Mouse (Mus musculus) left cerebral cortex, adult 9 months (tissue): ENCODE measurements around the gene Clasp2.
"Not testable (repeated sequence)": the region's sequence is repeated elsewhere in the genome, so short reads cannot be mapped to it uniquely, and the experiment has no call there.

ENCODE experiments used
- DNase-seq, 2 experiments: peaks; one replicate each; pipeline ENCODE4 v3.0.0; 2022; ENCODE audit warnings: low spot score in 2 of 2

Clasp2 gene

DNA sequence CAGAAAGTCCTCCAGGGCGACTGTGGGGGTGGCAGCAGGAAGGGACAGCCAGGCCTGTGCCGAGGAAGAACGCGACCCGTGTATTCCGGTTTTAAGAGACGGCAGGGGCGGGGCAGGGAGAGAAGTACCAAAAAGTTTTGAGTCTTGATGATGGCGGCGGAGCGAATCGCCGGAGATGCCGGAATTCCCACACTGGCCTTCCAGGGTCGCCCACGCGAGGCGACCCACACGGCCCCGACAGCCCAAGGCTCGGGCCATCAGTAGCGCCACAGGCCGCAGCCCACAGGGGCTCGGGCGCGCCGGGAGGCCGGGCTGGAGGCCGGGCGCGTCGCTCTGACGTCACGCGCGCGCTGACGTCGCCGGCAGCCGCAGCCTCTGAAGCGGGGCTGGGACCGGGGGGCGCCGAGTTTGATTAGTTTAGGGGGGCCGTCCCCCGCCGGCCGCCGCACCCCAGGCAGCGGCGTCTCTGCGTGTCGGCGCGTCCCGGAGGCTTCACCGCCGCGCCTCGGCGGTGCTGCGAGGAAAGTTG, at the start of gene Clasp2:
TSS of gene Clasp2 (plus strand) at position 366 of the 529 bp plus-strand sequence.
- peak in 1 of 2 experiments; percentile 68 for DNase-seq

DNA sequence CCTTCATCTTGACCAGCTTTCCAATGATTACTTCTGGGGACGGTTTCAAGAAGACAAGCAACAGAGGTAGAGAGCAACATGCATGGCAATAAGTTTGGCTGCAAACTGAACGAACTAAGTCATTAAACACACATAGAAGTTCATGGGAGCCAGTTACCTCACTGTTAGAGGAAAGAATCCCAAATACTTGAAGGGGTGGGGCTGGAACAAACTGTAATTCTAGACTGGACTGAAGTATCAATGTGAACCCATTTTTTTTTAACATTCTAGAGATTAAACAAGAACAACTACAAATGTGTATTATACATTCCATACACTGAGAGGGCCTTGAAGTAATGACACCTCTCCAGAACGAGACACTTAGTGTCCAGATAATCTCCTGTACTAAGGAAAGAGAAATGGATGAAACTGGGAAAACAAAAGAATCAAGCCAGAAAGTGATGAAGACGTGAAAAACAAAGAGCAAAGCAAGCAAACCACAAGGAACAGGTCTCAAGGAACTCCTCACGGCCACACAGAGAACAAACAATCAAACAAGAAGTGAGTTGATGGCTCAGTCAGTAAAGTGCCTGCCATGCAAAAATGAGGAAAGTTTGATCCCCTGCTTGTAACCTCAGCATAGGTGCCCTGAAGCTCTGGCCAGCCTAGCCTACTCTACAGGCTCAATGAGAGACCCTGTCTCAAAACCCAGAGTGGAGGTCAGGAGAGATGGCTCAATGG, 39.7 kb upstream of the Clasp2 start:
- no peak for DNase-seq

DNA sequence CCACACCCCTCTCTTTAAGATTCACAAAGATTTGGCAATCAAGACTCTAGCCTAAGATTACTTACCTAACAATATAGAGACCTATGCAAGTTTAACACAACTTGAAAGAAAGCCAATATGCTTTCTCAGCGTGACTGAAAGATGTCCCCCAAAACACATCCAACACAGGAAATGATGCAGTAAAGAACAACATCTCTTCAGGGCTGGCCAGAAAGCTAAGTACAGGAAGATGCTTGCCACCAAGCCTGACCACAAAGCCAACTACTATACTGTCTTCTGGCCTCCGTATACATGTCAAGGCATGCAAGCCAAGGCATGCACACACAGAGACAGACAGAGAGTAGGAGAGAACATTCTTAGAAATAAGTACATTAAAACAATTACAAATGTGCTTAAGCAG, 35.2 kb upstream of the Clasp2 start:
- DNase-seq, result no peak

GRCm38 (mm10) chr9:113706841-113707240, 34.4 kb upstream of the Clasp2 start:
- no peak for DNase-seq

DNA sequence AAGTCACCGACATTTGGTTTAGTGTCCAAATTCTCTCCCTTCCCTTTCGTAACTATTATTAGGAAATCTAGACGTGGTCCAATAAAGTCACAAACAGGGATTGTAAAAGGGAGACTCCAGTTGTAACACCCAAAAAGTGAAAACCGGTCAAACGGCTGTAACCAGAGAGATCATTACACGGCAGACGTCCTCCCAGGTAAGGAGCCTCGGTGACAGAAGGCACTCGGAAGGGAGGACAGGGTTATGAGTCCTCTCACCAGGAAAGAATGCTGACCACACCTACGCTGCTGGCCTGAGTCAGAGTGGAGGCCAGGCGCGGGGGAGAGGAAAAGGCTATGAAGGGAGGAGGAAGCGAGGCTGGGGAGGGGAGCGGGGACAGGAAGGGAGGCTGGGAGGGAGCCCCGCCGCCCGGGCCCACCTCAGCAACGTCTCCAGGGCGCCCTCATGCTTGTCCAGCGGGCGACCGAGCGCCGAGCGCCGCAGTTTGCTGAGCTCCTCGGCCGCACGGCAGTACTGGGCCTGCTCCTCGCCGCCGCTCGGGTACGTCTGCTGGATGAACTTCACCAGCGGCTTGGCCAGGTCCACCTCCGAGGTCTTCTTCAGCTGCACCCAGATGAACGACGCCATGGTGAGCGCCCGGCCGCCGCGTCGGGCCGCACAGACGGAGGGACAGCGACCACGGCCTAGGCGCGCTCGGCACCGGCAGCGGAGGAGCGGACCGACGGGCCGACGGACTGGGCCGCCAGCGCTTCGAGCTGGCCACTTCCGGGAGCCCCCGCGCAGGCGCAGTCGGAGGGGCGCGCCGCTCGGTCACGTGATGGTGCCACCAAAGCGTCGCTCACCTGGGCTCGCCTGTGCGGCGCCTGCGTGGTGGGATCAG, 33.6 kb upstream of the Clasp2 start, which contains the start of gene Pdcd6ip:
TSS of gene Pdcd6ip (minus strand) at position 779 of the 880 bp plus-strand sequence.
- DNase-seq, result peak; percentile 70 to 89

DNA sequence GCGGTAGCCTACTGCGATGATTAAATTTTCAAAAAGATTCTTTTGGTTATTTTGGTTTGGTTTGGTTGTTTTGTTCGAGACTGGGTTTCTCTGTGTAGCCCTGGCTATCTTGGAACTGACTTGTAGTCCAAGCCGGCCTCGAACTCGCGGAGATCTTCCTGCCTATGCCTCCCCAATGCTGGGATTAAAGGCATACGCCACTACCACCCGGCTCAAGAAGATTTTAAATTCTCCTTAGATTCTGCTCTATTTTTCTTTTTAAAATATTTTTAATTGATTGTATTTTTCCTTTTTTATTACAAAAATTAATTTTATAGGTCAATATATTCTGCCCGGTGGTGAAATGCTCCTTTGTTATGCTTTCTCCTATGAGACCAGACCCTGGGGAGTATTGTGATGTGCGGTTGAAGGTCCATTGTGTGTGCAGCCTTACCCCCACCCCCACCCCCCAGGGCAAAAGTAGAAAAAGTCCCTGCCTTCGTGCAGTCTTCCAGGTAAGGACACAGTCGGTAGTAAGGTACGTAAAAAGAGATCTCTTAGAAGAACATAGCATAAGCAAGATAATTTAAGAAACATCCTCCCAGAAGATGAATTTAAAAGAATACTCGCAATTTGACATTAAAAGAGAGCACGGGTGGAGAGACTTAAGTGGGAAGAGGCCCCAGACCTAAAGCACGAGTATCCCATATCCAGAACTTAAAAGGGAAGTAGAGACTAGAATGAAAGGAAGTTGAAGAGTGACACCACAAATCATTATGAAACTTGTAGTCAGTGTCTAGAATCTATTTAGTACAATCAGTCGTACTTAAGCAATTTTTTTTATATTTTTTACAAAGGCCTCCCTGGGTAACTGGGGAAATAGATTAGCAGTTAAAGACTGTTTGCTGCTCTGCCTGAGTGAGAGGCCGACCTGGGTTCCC, 32.7 kb upstream of the Clasp2 start:
- DNase-seq, result no peak

DNA sequence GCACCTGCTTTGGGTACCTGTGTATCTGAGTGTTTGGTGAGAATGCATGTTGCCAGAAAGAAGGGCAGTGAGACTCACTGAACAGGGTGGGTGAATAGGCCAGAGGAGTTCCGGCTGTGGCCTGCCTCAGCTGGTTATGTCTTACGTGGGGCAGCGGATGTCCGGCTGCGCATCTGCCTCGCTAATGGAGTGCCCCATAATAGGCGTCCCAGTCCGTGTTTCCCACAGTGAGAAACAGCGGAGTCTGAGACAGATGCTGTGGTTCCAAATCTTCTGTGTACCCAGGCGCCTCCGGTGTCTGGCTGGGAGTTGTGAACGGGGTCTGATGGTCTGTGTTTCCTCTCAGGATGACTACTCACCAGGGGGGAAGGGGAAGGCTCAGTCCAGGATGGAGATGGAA, 30.4 kb upstream of the Clasp2 start:
- DNase-seq, result no peak

DNA sequence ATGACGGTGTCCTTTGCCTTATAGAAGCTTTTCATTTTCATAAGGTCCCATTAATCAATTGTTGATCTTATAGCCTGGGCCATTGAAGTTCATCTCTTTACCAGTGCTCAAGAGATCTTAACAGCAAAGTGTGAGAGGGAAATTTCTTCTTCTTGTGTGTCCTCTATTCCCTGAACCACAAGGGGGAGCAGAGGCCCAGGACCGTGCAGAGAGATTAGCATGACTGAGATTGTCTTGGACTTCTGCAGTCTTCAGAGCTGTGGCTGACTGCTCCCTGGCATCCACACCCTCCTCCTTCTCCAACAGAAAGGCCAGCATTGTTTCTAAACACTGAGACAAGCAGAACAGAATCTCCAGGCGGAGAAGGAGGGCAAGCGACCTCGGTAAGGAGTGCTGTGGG, 22.2 kb upstream of the Clasp2 start:
- peak in 1 of 2 experiments; percentile 38 for DNase-seq

- no peak for DNase-seq
These were observed 16.6 kb upstream of the Clasp2 start for GRCm38 (mm10) chr9:113724646-113725045.

DNA sequence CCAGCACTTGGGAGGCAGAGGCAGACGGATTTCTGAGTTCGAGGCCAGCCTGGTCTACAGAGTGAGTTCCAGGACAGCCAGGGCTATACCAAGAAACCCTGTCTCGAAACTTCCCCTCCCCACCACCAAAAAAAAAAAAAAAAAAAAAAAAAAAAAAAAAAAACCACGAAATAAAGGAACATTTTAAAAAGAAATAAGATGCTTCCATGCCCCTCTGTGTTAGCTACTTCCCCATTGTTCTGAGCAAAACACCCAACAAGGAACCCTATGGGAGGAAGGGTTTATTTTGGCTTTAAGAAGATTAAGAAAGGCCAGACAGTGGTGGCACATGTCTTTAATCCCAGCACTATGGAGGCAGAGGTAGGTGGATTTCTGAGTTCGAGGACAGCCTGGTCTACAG, 15.7 kb upstream of the Clasp2 start:
- not testable (repeated sequence) for DNase-seq

- no peak for DNase-seq
These were observed 15.1 kb upstream of the Clasp2 start for GRCm38 (mm10) chr9:113726131-113726530.

DNA sequence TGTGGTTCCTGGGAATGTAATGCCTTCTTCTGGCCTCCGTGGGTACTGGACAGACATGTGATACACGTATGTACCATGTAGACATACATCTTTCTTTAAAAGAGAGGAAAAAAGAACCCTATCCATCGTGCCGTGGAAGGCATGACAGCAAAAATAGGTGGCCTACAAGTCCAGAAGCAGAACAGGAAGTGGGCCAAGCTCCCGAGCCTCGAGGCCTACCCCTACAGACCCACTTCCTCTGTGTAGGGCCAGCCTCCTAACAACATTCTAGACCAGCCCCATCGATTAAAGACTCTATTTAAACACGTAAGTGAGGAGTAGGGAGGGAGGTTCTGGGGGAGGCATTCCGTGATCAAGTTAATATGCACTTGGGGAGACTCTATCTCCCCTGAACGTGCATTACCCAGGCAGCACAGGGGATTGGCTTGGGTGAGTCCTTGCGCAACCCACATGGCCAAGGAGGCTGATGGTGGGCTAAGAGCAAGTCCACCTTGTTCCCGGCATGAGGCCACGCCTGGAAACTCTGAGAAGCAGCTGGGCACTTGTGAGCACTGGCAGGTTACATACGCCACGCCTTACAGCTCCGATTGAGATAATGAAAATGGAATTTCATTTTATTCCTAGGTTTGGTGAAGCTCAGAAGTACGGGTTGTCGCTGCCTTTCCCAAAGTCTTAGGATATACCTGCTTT, 14.1 kb upstream of the Clasp2 start:
- DNase-seq, result no peak

- DNase-seq, result no peak
These were observed 9.7 kb upstream of the Clasp2 start for GRCm38 (mm10) chr9:113731540-113731939.

- DNase-seq, result no peak
These were observed 5.4 kb upstream of the Clasp2 start for GRCm38 (mm10) chr9:113735920-113736319.

GRCm38 (mm10) chr9:113738021-113738420, 3.3 kb upstream of the Clasp2 start:
- no peak for DNase-seq

- DNase-seq, result no peak
These were observed 2.3 kb upstream of the Clasp2 start for GRCm38 (mm10) chr9:113738941-113739340.

GRCm38 (mm10) chr9:113741637-113742137, 414 bp downstream of the Clasp2 start:
- DNase-seq, result peak in 1 of 2 experiments; percentile 14

DNA sequence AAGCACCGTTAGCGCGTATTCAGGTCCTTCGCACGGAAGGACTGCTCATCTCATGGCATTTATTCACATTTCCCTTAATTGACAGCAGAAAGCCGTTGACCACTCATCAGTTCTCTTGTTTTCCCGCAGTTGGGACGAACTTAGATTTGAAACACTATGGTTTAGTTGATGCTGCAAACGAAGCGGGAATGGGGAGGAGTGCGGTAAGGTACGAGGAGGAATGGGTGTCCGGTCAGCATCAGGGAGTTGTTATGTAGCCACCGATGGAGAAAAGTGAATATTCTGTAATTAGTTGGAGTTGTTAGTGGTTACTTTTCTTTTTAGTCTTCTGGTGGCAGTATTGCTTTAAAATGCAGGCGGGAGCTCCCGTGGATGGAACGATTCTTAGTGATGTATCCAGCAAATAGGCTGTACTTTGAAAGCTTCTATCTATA, 1.1 kb downstream of the Clasp2 start:
- peak in 1 of 2 experiments; percentile 43 for DNase-seq

GRCm38 (mm10) chr9:113743291-113743690, 2.0 kb downstream of the Clasp2 start:
- peak in 1 of 2 experiments; percentile 13 for DNase-seq

- DNase-seq, result no peak
These were observed 8.1 kb downstream of the Clasp2 start for GRCm38 (mm10) chr9:113749356-113749755.
